Mouse (Mus musculus): Measurements from ENCODE around the gene Ghrl.

DNA sequence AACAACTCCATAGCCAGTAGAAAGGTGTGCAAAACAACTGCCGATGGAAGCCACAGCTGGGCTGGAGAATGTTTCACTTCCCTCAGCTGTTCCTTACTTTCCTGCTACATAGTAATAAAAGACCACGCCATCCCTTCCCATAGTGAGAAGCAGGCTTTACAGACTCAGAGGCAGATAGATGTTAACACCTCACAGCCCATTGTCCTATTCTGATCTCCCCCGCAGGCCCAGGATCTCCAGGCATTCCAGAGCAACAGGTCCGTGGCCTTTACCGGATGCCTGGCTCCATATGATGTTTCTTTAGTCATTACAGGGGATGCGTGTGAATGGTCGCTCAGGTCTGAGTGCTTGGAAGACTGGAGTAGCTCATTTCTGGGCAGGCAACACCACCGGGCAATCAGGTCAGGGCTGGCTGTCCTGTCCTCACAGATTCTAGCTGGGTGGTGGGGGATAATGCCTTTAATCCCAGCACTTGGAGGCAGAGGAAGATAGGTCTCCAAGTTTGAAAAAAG is 52.0 kb downstream of the Ghrl start:
- TF ChIP-seq CTCF (conservative IDR thresholded peaks at IDR 0.05; ENCODE audit: low read length) (no peak), POU5F1 (IDR thresholded peaks at IDR 0.05; ENCODE audit: borderline replicate concordance, low read length) (no peak), NANOG (IDR thresholded peaks at IDR 0.05; ENCODE audit: borderline replicate concordance, low read length) (no peak)
